Mouse (Mus musculus) telencephalon, adult 2 months (tissue): ENCODE results near the gene Rab11fip4.

Experiments
- DNase-seq: peaks from one replicate; pipeline ENCODE4 v3.0.0-alpha.2; 2011; ENCODE audit warnings: low read depth, low spot score

Gene Rab11fip4

DNA sequence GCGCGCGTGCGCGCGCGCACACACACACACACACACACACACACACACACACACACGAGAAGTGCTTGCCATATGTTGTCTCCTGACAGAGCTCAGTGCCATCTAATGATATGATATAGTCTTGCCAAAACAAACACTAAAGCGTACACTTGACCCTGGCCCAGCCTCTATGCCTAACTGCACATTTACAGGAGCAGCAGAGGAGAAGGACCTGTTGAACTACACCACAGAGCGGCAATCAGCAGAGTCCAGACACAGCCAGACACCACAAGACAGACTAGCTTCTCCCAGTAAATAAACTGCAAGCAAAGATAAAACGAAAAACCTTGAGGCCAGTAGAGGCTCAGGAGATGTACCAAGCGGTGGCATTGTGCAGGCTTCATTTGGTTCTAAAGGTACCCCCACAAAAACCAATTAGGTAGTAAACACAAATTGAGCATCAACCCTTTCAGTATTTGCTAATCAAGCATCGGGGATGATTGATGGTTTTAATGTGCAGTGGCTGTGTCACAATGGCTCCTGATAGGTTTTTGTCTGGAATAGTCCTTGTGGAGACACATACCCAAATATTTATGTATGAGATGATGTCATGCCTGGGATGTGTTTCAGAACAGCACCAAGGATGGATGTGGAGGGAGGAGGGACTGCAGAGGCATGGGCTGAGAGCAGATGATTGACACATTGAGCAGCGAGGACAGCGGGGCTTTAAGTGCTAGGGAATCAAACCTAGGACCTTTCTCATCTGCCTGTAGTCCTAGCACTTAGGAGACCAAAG is 145.4 kb downstream of the Rab11fip4 start:
- DNase-seq: peak; percentile 15

GRCm38 (mm10) chr11:79737126-79737697 is 146.2 kb downstream of the Rab11fip4 start:
- no peak for DNase-seq

DNA sequence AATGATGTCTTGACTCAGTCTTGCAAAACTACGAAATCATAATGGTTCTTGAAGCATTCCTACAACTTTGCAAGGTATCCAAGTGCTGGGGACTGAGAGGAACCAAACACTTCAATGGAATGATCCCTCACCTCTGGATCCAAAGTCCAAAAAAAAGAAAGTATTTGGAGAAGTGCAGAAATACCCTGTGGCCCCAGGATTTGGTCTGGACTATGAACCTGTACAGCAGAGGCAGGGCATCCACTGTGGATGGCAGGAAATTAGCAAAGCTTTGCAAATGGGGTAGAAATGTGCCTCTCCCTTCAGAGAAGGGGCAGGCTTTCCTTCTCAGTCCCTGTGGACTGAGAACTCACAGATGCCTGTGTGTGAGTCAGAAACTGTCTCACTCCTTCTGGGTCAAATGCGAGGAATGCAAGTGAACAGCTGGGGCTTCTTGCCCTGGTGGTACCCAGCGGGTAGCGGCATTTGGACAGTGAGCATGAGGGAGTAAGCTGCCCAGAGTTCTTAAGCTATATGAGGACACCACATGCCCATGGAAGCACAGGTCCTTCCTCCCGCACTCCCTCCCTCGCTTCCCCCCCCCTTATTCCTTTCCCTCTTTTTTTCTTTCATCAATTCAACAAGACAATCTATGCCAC is 147.0 kb downstream of the Rab11fip4 start:
- DNase-seq: no peak

GRCm38 (mm10) chr11:79738725-79739558 is 147.9 kb downstream of the Rab11fip4 start:
- DNase-seq: no peak

- DNase-seq: no peak
Measured at GRCm38 (mm10) chr11:79740740-79741512, 149.9 kb downstream of the Rab11fip4 start.

GRCm38 (mm10) chr11:79746552-79747102 is 155.6 kb downstream of the Rab11fip4 start:
- no peak for DNase-seq
